Mouse (Mus musculus): ENCODE measurements around the gene Gpr84. TPM values are rescaled to one million over a fixed set of nuclear protein-coding genes. Genes with fewer than 3 reads are reported as not detected.
A peak's percentile ranks its signal among the peaks of the same experiment; 100 is the strongest.

Gene Gpr84
- total RNA-seq, 4 experiments from 2014 or later: not detected

DNA sequence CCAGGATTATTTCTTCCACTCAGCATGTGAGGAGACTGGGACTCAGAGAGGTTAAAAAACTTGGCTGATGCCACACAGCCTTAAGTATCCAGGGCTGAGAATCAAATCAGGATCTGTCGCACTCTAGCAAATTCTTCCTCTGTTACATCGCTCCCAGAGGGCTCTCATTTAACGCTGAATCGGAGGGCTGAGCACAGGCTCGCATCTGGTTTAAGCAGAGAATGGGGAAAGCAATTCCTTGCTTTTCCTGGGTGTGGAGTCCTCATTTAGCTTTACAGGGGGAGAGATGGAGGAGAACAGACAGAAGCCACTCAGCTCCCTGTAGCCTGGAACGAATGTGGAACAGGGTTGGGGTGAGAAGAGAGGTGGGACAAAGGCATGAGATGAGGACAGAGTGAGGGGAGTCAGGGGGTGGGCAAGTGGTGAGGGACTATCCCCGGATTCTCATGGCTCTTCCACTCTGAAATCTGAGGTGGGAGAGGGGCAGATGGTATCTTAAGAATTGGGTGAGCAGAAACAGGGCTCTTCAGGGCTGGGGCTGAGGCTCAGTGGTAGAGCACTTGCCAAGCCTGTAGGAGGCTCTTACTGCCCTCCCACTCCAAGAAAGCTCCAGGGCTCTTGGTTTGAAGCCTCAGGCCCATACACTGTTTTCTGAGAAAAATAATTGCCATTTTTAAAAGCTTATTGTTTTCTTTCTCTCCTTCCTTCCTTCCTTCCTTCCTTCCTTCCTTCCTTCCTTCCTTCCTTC is 25.2 kb upstream of the Gpr84 start:
- DNase-seq (ENCODE audit: low spot score): no peak

DNA sequence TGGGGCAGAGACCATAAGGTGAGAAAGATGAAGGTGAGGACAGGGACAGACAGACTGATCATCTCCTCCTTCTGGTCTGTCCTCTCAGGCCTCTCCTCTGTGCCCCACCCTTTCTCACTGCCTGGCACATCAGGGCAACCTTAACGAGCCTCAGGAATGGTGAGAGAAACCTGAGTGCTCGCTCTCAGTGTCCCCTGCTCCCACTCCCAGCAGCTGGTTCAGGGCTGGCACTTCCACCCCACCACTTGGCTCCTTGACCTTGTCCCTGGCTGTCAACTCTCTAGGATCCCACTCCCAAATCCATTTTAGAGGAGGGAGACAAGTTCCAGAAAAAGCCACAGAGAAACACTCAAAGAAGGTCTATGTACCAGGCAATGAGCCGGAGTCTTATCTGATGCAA is 24.6 kb upstream of the Gpr84 start:
- no peak for DNase-seq (ENCODE audit: low spot score)

GRCm38 (mm10) chr15:103334194-103334593 is 23.8 kb upstream of the Gpr84 start:
- no peak for DNase-seq (ENCODE audit: low spot score)

GRCm38 (mm10) chr15:103333738-103334137 is 23.3 kb upstream of the Gpr84 start:
- DNase-seq (ENCODE audit: low spot score): no peak

DNA sequence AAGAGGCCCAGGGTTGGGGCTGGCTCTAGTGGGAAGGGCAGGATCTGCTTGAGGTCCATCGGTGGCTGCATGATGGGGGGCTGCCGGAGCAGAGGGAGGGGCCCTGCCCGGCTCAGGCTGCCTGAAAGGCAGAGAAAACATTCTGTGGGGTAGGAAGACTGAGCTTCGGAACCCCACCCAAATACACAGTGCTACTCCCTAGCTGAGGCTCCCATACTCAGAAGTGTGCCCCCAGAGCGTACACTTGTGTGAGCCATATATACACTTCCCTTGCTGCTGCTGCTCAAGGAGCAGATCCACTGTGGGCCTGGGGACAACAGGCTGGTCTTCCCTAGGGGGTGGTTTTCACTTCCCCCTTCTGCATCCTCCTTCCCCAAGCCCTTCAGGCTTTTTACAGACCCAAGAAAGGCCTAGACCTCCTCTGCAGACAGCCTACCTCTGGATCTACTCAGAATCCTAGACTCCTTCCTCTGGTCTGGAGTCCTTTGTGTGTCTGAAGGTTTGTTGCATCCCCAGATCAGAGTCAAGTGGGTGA is 22.7 kb upstream of the Gpr84 start:
- DNase-seq (ENCODE audit: low spot score): no peak

GRCm38 (mm10) chr15:103323455-103324247 is 13.2 kb upstream of the Gpr84 start:
- DNase-seq (ENCODE audit: low spot score): peak; percentile 85

DNA sequence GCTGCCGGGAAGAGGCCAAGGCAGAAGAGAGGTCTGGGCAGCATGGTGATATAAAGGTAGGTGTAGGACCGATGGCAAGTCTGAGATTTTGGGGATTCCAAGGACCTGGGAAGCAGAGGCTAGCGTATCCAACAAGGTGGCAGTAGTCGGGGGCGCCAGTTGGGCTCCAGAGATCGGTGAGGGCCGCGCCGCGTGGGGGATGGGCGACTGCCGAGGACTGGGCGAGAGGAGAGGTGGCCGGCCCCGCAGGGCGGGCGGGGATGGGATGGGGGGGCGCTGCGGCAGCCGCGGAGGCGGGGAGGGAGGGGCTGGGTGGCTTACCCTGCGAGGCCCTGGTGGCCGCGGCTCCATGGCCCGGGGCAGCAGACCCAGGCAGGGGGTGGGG is 12.7 kb upstream of the Gpr84 start:
- DNase-seq (ENCODE audit: low spot score): no peak

- no peak for DNase-seq (ENCODE audit: low spot score)
Observed at GRCm38 (mm10) chr15:103322396-103322795, 12.0 kb upstream of the Gpr84 start.

DNA sequence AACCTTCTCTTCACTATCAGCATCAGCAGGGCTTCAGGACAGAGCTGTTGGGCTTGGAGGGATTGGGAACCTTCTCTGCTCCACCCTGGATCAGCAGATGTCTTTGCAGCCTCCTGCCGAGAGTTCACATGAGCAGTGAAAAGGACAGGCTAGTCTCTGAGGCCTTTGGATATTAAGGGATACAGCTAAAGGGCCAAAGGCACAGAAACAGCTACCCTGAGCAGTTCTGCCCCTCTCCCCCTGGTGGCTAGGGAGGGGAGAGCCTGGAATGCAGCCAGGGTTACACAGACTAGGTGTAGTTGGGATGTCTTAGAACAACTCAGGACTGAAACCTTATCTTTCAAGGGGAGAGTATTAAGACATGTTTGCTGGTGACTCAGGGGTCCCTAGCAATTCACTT is 10.7 kb upstream of the Gpr84 start:
- no peak for DNase-seq (ENCODE audit: low spot score)

DNA sequence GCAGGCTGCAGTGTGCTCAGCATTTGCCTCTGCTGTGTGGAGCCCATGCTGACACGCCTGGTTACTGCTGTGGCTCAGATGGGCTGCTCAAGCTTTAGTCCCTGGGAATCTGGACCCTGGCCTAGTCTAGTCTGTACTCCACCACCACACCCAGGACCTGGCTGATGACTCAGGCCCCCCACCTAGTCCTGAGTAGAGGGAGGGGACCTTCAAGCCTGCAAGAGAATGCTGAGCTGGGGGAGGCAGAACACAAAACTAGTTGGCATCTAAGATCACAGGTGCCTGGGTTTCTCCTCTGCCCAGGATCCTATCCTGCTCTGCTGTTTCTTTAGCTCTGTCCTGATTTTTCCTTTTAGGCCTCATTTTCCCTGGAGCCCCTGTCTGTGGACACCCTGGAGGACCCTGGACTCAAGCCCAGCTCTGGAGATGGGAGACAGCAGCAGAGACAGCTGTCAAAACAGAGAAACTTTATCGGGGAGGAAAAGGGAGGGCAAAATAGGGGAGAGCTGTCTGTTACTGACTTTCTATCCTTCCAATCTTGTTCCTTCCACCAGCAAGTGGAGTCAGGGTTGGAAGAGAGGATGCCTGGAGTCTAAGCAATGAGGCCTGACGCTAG is 7.9 kb upstream of the Gpr84 start:
- DNase-seq (ENCODE audit: low spot score): peak; percentile 66

DNA sequence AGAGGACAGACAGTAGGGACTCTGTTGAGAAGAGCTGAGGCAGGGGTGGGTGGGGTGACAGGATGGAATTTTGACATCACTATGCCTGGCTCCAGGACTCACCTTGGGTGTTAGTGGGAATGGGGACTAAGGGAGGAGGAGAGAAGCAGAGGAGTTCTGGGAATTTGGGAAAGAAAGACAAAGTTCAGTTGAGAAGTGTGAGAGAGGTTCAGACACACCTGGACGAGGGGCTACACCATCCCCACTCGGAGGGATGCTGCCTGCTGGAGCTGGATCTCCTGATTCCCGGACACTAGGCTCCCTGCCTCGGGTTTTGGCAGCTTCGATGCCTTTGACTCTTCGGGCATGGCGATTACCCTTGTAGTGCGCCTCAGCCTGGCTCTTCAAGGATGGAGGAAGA is 7.3 kb upstream of the Gpr84 start:
- no peak for DNase-seq (ENCODE audit: low spot score)

GRCm38 (mm10) chr15:103317120-103317519 is 6.7 kb upstream of the Gpr84 start:
- DNase-seq (ENCODE audit: low spot score): no peak

- DNase-seq (ENCODE audit: low spot score): peak; percentile 84
Observed at GRCm38 (mm10) chr15:103315979-103316776, 5.8 kb upstream of the Gpr84 start.

- peak; percentile 67 for DNase-seq (ENCODE audit: low spot score)
Observed at GRCm38 (mm10) chr15:103315011-103315502, 4.6 kb upstream of the Gpr84 start.

- DNase-seq (ENCODE audit: low spot score): no peak
Observed at GRCm38 (mm10) chr15:103314181-103314580, 3.8 kb upstream of the Gpr84 start.

DNA sequence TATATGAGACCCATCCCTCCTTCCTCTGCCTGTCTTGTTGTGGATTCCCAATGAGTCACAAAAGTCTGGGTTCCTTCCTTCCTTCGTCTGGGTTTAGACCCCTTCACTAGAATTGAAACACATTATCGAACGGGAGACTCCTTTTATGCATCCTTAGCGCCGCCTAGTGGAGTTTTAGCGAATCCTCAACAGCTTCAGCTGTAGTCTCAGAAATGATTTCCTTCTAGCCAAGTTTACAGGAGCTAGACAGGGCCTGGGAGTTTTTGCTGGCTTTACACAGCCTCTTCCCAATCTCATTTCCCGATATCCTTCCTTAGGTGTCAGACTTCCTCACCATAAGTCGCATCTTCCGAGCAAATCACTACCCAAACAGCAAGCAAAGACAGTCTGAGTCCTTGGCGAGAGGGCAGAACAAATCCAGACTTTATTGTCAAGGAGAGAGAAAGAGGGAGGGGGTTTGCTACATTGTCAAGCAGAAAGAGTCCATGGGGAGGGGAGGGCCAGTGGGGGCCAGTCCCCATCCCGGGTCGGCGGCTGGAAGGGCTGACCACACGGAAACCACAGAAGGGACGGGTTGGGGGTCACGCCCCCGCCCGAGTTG is 3.2 kb upstream of the Gpr84 start:
- peak; percentile 66 for DNase-seq (ENCODE audit: low spot score)

DNA sequence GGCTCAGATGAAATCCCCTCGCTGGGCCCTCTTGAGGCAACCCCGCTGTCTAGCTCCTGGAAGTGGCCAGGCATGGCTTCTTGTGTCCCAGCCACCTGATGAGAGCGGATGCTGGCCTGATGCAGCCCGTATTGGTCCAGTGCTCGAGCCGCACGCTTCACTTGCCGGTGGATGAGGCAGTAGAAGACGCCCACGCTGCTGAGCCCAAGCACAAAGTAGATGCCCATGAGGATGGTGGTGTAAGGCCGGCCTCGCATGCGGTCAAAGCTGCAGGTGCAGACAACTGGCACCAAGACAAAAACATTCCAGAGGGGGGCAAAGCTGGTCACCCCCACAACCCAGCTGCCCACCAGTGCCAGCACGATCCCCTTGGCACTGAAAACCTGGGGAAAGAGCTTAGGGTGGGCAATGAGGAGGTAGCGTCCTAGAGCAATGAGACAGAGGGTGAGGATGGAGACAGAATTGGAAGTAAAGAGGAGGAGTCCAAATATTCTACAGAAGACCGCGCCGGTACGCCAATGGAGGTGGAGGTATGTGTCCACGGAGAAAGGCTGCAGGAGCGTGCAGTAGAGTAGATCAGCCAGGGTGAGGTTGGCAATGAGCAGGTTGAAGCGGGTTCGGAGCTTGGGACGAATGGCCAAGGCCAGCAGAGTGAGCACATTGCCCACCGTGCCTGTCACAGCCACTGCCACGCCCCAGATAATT is 1.4 kb downstream of the Gpr84 start:
- DNase-seq (ENCODE audit: low spot score): no peak

- DNase-seq (ENCODE audit: low spot score): no peak
Observed at GRCm38 (mm10) chr15:103308056-103308875, 2.1 kb downstream of the Gpr84 start.

- peak; percentile 94 for DNase-seq (ENCODE audit: low spot score)
Observed at GRCm38 (mm10) chr15:103307125-103307524, 3.3 kb downstream of the Gpr84 start.
